Mouse (Mus musculus) brain, embryonic 14.5 days (tissue): Measurements from ENCODE around the gene Swsap1.

Source experiments
- CTCF ChIP-seq: fragments of 200-500 bp; IDR thresholded peaks from 2 replicates; pipeline ENCODE4 v1.5.1; 2012; ENCODE audit warnings: inconsistent platforms, mild to moderate bottlenecking, moderate library complexity, borderline replicate concordance; ENCODE audit not compliant: insufficient read depth, insufficient read length; ENCODE audit errors: extremely low read depth
- POLR2A ChIP-seq: fragments of 200-500 bp; IDR thresholded peaks from 2 replicates; pipeline ENCODE4 v1.6.1; 2012; ENCODE audit warnings: mild to moderate bottlenecking, inconsistent platforms, borderline replicate concordance; ENCODE audit not compliant: poor library complexity, insufficient read depth, insufficient read length, severe bottlenecking; ENCODE audit errors: extremely low read depth

DNA sequence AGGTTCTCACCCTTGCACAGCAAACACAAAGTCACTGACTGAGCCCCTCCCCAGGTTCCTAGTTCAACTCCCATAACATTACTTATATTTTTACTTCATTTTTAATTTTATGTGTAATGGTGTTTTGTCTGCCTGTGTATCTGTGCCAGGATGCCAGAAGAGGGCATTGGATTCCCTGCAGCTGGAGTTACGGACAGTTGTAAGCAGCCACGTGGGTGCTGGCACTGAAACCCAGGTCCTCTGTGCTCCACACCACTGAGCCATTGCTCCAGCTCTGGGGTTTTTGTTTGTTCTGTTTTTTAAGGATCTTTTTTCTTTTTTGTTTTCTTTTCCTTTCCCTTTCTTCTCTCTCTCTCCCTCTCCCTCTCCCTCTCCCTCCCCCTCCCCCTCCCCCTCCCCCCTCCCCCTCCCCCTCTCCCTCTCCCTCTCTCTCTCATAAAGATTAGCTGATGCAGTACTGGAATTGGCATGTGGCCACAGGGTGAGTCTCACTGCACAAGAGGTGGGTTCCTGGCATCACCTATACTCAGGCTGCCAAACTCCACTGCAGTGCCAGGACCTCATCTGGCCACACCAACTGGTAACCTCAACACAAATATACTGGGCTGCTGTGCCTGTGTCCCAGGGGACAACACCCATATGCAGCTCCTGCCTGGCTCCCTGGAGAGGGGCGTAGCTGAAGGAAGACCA lies 40.8 kb downstream of the Swsap1 start:
- TF ChIP-seq POLR2A (no peak), CTCF (no peak)
